Mouse (Mus musculus) lung, embryonic 16.5 days (tissue): Measurements from ENCODE around the gene Gm8265. TPM values are rescaled to one million over a fixed set of nuclear protein-coding genes. Genes with fewer than 3 reads are reported as not detected.
"Not testable (repeated sequence)": the region's sequence is repeated elsewhere in the genome, so short reads cannot be mapped to it uniquely, and the experiment has no call there.

Source experiments
- ATAC-seq: fragments of 200-750 bp; cut with Nextera tagmentation; 2 replicates; pipeline ENCODE4 v1.8.0; 2017; ENCODE audit warnings: low read depth, mild to moderate bottlenecking, moderate library complexity
- H3K27ac ChIP-seq: fragments of 300-500 bp; sonication (generic); 2 replicates; pipeline ENCODE4 v1.5.1; 2014; ENCODE audit warnings: mild to moderate bottlenecking, control low read depth, low read length
- H3K27me3 ChIP-seq: fragments of 300-500 bp; sonication (generic); 2 replicates; pipeline ENCODE4 v1.6.1; 2014; ENCODE audit warnings: low read depth, low read length, mixed read lengths; ENCODE audit not compliant: control insufficient read depth, insufficient read depth
- H3K36me3 ChIP-seq: fragments of 300-500 bp; sonication (generic); 2 replicates; pipeline ENCODE4 v1.6.1; 2014; ENCODE audit warnings: low read length; ENCODE audit not compliant: control insufficient read depth, insufficient read depth
- H3K4me1 ChIP-seq: fragments of 300-500 bp; sonication (generic); replicated peaks from 2 replicates; pipeline ENCODE4 v1.6.1; 2014; ENCODE audit warnings: low read length, mixed read lengths; ENCODE audit not compliant: control insufficient read depth, insufficient read depth
- H3K4me2 ChIP-seq: fragments of 300-500 bp; sonication (generic); 2 replicates; pipeline ENCODE4 v1.6.1; 2014; ENCODE audit warnings: low read depth, low read length, control low read depth
- H3K4me3 ChIP-seq: fragments of 300-500 bp; sonication (generic); 2 replicates; pipeline ENCODE4 v1.5.1; 2014; ENCODE audit warnings: mild to moderate bottlenecking, low read length, control low read depth
- H3K9ac ChIP-seq: fragments of 300-500 bp; sonication (generic); 2 replicates; pipeline ENCODE4 v1.6.1; 2014; ENCODE audit warnings: low read length, control low read depth
- H3K9me3 ChIP-seq: fragments of 300-500 bp; sonication (generic); 2 replicates; pipeline ENCODE4 v1.6.1; 2016; ENCODE audit warnings: low read length; ENCODE audit not compliant: control insufficient read depth
- WGBS: fragments of 180-500 bp; shearing (Covaris S2); extraction: QIAGEN DNeasy Blood & Tissue Kit; methylation state at CpG from one replicate; pipeline ENCODE4 v1.1.7; 2014; 5-methylcytosine and 5-hydroxymethylcytosine counted together
- polyA plus RNA-seq: library from polyadenylated mRNA; unstranded; fragments of >200 nt; fragmentation: Nextera tagmentation; extraction: Ambion mirVana; gene quantifications from 2 replicates; pipeline ENCODE4 v1.2.1, GENCODE M21; 2015

The Gm8265 gene
- not detected in 2 replicates for polyA plus RNA-seq

- not testable (repeated sequence) for H3K9ac ChIP-seq, H3K4me3 ChIP-seq
- no CpG with 5 or more reads among the region's 1 CpGs for WGBS
Measured at GRCm38 (mm10) chr14:5632928-5633327, at the start of gene Gm8265. Gm8265 (minus strand) TSS chr14:5633028.

More at GRCm38 (mm10) chr14:5632928-5633327, at the start of gene Gm8265:
- not testable (repeated sequence) for H3K4me2 ChIP-seq, H3K4me1 ChIP-seq, H3K27me3 ChIP-seq, H3K27ac ChIP-seq, ATAC-seq, H3K36me3 ChIP-seq, H3K9me3 ChIP-seq

Other genes starting within 250 kb of the Gm8265 start
- gene Gm3500, start 244.0 kb downstream of the Gm8265 start, polyA plus RNA-seq: not detected in 2 replicates
- 0.44 TPM in 2 replicates for gene Gm3194, start 177.6 kb downstream of the Gm8265 start, polyA plus RNA-seq
- gene Gm8246, start 155.2 kb downstream of the Gm8265 start, polyA plus RNA-seq: not detected in 2 replicates
- gene Gm3187, start 148.8 kb downstream of the Gm8265 start, polyA plus RNA-seq: 0.09 TPM in 1 of 2 replicates, not detected in the other
- 1.0 and 1.6 TPM in 2 replicates for gene Gm3488, start 131.4 kb downstream of the Gm8265 start, polyA plus RNA-seq
- 0.35 TPM in 1 of 2 replicates, not detected in the other for gene Gm3532, start 94.5 kb downstream of the Gm8265 start, polyA plus RNA-seq
- not detected in 2 replicates for gene Gm9603, start 54.4 kb upstream of the Gm8265 start, polyA plus RNA-seq
- 0.35 and 0.57 TPM in 2 replicates for gene Gm3373, start 108.5 kb upstream of the Gm8265 start, polyA plus RNA-seq
- gene Gm3383, start 175.0 kb upstream of the Gm8265 start, polyA plus RNA-seq: 0.44 TPM in 2 replicates
- gene Gm3424, start 197.3 kb upstream of the Gm8265 start, polyA plus RNA-seq: not detected in 2 replicates
- 0.13 and 0.24 TPM in 2 replicates for gene Gm8237, start 247.4 kb upstream of the Gm8265 start, polyA plus RNA-seq